Mouse (Mus musculus) liver, embryonic 12.5 days (tissue): Measurements from ENCODE around the gene Scamp2. TPM values are rescaled to one million over a fixed set of nuclear protein-coding genes. Genes with fewer than 3 reads are reported as not detected.
A peak's percentile ranks its signal among the peaks of the same experiment; 100 is the strongest.

Experiments used
- ATAC-seq: fragments of 200-750 bp; cut with Nextera tagmentation; 2 replicates; pipeline ENCODE4 v1.8.0; 2017; ENCODE audit warnings: moderate number of reproducible peaks, mild to moderate bottlenecking, moderate library complexity
- H3K27ac ChIP-seq: fragments of 300-500 bp; sonication (generic); 2 replicates; pipeline ENCODE4 v1.5.1; 2016; ENCODE audit warnings: mild to moderate bottlenecking
- H3K27me3 ChIP-seq: fragments of 300-500 bp; sonication (generic); replicated peaks from 2 replicates; pipeline ENCODE4 v1.6.1; 2016; ENCODE audit warnings: mild to moderate bottlenecking, moderate library complexity
- H3K36me3 ChIP-seq: fragments of 300-500 bp; sonication (generic); 2 replicates; pipeline ENCODE4 v1.6.1; 2016; ENCODE audit warnings: mild to moderate bottlenecking, moderate library complexity
- H3K4me1 ChIP-seq: fragments of 300-500 bp; sonication (generic); 2 replicates; pipeline ENCODE4 v1.6.1; 2016
- H3K4me2 ChIP-seq: fragments of 300-500 bp; sonication (generic); 2 replicates; pipeline ENCODE4 v1.6.1; 2016; ENCODE audit warnings: mild to moderate bottlenecking, moderate library complexity
- H3K4me3 ChIP-seq: fragments of 300-500 bp; sonication (generic); 2 replicates; pipeline ENCODE4 v1.5.1; 2016; ENCODE audit warnings: mild to moderate bottlenecking, moderate library complexity
- H3K9ac ChIP-seq: fragments of 300-500 bp; sonication (generic); 2 replicates; pipeline ENCODE4 v1.6.1; 2016; ENCODE audit warnings: mild to moderate bottlenecking, moderate library complexity
- H3K9me3 ChIP-seq: fragments of 300-500 bp; sonication (generic); replicated peaks from 2 replicates; pipeline ENCODE4 v1.6.1; 2016; ENCODE audit warnings: mild to moderate bottlenecking, moderate library complexity
- WGBS: fragments of 180-500 bp; shearing (Covaris S2); methylation state at CpG from one replicate; pipeline ENCODE4 v1.1.7; 2016; ENCODE audit not compliant: insufficient replicate concordance; 5-methylcytosine and 5-hydroxymethylcytosine counted together
- polyA plus RNA-seq: library from polyadenylated mRNA; unstranded; fragments of >200 nt; fragmentation: Nextera tagmentation; extraction: Ambion mirVana; gene quantifications from 2 replicates; pipeline ENCODE4 v1.2.1, GENCODE M21; 2016

The Scamp2 gene
- polyA plus RNA-seq, 1 experiment from 2014 or later, result 33.2 TPM

DNA sequence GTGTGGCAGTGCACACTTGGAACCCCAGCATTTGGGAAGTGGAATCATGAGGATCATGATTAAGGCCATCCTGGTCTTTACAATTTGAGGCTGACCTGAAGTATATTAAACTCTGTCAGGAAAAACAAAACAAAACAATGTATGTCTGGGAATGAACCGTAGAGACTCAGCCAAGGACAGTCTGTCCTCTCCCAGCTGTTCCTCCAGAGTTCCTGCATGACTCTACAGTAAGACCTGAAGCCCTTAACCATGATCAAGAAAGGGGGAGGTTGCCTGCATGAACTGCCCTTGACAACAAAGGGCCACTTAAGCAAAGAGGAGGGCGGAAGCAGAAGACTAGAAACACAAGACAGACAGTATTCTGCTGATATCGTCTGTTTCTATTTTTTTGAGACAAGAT lies 14.8 kb downstream of the Scamp2 start:
- peaks cover 32% of the 10 kb centered on the region for H3K4me1 ChIP-seq
- peaks cover 45% of the 10 kb centered on the region for H3K36me3 ChIP-seq
- no peaks in the 10 kb centered on the region for H3K27me3 ChIP-seq
- ATAC-seq, result no peak
- H3K27ac ChIP-seq, result no peak overlapping the region
- H3K4me3 ChIP-seq, result no peak overlapping the region
- no peak overlapping the region for H3K4me2 ChIP-seq
- WGBS, result 77% methylated on average over 3 of the region's 3 CpGs
- H3K9ac ChIP-seq, result no peak overlapping the region
- no peaks in the 10 kb centered on the region for H3K9me3 ChIP-seq

DNA sequence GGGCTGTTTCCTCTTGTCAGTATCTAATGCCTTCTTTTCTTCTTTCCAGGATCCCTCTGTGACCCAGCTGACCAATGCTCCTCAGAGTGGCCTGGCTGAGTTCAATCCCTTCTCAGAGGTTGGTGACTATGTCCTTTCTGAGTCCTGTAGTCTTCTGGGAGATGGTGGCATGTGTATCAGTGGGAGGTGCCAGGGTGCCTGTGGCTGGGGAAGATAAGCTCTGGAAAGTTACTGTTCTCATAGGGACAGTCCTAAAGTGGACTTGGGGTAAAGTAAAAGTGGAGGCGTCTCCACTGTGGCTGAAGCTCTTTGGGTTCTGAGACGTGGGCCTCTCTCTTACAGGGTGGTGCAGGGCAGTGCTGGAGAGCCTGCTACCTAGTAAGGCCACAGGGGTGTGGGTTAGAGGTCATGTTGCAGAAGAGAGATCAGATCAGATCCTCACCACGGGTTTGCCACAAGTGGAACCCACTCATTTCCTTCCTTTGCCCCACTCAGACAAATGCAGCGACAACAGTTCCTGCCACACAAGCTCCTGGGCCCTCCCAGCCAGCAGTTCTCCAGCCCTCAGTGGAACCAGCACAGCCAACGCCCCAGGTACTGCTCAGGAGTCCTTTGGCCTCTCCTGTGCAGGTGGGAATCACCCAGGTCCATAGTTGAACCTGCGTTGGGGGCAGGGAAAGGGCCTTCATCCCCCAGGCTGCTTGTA lies 16.6 kb downstream of the Scamp2 start:
- peak; percentile 91 for ATAC-seq

DNA sequence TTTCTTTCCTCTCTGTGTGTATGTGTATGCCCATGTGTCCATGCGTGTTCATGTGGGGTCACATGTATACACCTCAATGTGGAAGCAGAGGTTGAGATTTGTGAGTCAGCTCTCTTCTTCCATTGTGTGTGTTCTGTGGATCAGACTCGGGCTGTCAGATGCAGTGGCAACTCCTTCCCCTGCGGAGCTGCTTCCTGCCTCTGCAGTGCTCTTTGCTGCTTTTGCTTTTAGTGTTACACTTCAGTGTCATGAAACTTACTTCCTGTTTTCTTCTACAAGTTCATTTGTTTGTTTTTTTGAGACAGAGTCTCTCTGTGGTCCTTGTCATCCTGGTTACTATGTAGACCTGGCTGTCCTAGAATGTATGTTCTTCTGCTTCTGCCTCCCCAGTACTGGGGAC lies 24.2 kb downstream of the Scamp2 start:
- no peak for ATAC-seq
- H3K36me3 ChIP-seq, result peaks cover 76% of the 10 kb centered on the region
- 67% methylated on average over 3 of the region's 3 CpGs for WGBS

More for the DNA sequence above, 16.6 kb downstream of the Scamp2 start:
- Histone ChIP-seq H3K27me3 (no peaks in the 10 kb centered on the region), H3K4me1 (peaks cover 32% of the 10 kb centered on the region), H3K4me2 (peak overlapping the region; percentile 44), H3K4me3 (no peak overlapping the region), H3K9ac (peak overlapping the region; percentile 37; the same call in 1 of the 2 replicates), H3K36me3 (peaks cover 52% of the 10 kb centered on the region), H3K9me3 (no peaks in the 10 kb centered on the region), H3K27ac (peak overlapping the region; percentile 75)
- 30% methylated on average over 6 of the region's 6 CpGs for WGBS

DNA sequence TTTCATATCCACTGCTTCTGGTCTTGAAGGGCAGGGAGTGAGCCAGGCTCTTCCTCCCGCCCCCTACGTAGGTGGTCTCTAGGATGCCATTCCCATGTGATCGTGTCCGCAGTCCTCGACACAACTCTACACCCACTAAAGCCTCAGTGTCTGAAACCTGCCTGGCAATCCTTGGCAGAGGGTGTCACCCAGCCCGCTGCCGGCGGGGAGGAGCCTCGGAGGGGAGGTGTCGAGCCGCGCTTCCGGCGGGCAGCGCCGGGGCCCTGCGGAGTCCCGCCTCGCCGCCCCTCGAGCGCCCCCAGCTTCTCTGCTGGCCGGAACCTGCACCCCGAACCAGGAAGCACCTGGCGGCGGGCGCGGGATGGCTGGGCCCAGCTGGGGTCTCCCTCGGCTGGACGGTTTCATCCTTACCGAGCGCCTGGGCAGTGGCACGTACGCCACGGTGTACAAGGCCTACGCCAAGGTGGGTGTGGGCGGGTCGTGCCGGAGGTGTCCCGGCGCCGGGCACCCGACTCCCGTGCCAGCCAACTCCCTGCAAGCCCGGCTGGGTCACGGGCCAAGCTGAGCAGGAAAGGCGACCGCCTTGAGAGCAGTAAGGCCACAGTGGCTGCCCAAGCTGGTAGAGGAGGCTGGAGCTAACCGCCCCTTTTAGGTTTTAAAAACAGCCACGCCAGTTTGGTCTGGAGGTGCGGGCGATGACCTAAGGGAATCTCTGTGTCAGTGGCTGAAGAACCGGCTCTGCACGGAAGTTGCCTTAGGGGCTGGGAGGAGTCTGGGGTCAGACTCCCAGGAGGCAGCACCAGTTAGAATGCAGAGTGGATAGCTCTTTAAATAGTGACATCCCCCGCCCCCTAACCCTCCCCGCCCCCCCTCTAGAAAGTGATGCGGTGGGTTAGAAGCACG lies 28.7 kb downstream of the Scamp2 start, which contains the start of gene Ulk3:
Gene Ulk3, plus strand, starts transcription at position 229 of the 903 bp plus-strand sequence.
- Histone ChIP-seq H3K4me3 (peak within 1 kb of the TSS; percentile 70), H3K27me3 (no peaks in the 10 kb centered on the region), H3K4me1 (peaks cover 36% of the 10 kb centered on the region), H3K27ac (peak within 1 kb of the TSS; percentile 71), H3K4me2 (peak within 1 kb of the TSS; percentile 94), H3K36me3 (peaks cover 56% of the 10 kb centered on the region), H3K9me3 (no peaks in the 10 kb centered on the region), H3K9ac (peak within 1 kb of the TSS; percentile 76)
- ATAC-seq, result peak; percentile 80
- WGBS, result 1% methylated on average over 58 of the region's 58 CpGs

More for the DNA sequence above, 24.2 kb downstream of the Scamp2 start:
- Histone ChIP-seq H3K4me3 (no peak overlapping the region), H3K9ac (no peak overlapping the region), H3K4me2 (no peak overlapping the region), H3K27ac (no peak overlapping the region), H3K4me1 (peaks cover 19% of the 10 kb centered on the region), H3K27me3 (no peaks in the 10 kb centered on the region), H3K9me3 (no peaks in the 10 kb centered on the region)

DNA sequence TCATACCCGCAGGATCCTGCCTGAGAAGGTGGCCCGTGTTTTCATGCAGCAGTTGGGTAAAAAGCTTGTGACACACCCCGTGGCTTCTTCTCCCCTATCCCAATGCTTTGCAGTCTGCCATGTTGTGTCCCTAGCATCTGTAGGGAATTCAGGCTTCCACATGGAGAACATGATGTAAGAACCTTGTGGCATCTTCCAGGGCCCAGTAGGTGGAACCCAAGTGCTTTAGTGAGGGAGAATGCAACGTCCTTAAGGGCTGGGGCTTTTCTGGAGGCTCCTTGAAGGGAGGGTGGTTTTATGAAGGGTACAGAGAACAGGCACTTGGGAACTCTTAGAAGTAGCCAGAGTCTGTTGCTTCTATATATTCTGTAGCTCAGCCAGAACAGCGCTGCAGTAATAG lies 30.0 kb downstream of the Scamp2 start:
- Histone ChIP-seq H3K36me3 (peaks cover 57% of the 10 kb centered on the region), H3K4me3 (no peak overlapping the region), H3K27me3 (no peaks in the 10 kb centered on the region), H3K4me1 (peaks cover 36% of the 10 kb centered on the region), H3K9me3 (no peaks in the 10 kb centered on the region), H3K4me2 (peak overlapping the region; percentile 94; the same call in 1 of the 2 replicates), H3K27ac (no peak overlapping the region), H3K9ac (no peak overlapping the region)
- ATAC-seq, result no peak
- 40% methylated on average over 5 of the region's 5 CpGs for WGBS

DNA sequence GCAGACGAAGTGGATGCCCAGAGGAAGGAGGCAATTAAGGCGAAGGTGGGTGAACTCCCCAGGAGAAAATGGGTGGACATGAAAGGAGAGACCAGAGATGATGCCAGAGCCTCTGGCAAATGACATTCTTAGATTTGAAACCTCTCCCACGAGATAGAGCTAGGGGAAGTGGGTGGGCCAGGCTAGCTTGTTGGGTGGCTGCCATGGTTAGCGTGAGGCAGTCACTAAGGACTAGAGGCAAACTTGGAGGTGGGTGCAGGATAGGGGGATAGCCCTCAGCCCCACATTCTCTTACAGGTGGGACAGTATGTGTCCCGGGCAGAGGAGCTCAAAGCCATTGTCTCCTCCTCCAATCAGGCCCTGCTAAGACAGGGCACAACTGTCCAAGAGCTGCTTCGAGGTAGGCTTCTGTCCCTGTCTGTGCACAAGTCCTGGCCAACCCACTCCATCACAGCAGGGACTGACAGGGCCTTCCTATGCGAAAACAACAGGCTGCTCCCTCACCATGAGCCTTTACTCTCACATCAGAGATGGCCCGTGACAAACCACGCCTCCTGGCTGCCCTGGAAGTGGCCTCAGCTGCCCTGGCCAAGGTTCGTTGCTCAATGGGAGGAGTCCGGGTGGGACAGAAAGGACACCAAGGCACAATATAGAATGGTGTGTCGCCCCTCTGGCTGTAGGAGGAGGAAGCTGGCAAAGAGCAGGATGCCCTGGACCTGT lies 32.9 kb downstream of the Scamp2 start:
- H3K9me3 ChIP-seq, result no peaks in the 10 kb centered on the region
- H3K4me1 ChIP-seq, result peaks cover 31% of the 10 kb centered on the region
- H3K4me2 ChIP-seq, result no peak overlapping the region
- H3K9ac ChIP-seq, result no peak overlapping the region
- no peak for ATAC-seq
- no peaks in the 10 kb centered on the region for H3K27me3 ChIP-seq
- WGBS, result 70% methylated on average over 12 of the region's 12 CpGs
- H3K4me3 ChIP-seq, result no peak overlapping the region
- H3K36me3 ChIP-seq, result peaks cover 34% of the 10 kb centered on the region
- H3K27ac ChIP-seq, result no peak overlapping the region

DNA sequence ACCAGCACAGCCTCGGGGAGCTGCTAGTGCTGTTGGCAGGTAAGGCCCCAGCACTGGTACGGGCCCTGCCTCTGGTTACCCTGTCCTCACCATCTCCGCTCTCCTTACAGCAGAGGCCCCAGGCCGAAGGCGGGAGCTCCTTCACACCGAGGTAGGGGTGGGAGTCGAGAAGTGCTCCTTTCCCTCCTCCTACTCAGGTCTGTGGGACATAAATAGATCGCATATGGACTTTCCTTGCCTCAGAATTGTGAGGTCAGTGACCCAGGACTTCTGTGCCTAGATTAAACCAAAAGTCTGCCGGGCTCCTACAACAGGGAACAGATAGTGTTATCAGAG lies 33.4 kb downstream of the Scamp2 start:
- 66% methylated on average over 9 of the region's 9 CpGs for WGBS
- no peak overlapping the region for H3K27ac ChIP-seq

DNA sequence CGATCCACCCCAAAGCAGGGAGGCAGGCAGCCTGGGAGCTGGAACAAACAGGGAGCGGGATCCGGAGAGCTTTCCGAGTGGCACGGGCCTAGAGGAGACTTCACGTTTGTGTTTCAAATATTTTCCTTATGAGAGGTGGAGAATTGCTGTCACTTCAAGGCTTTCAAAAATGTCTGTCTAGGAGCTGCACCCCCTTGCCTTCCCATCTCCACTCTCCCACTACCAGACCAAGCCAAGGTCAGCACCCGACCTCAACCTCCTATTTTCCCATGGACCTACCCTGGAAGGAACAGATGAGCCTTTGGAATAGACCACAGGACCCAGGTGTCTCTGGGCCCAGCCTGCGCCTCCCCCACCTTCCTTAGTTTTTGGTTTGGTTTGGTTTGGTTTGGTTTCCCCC lies 36.5 kb downstream of the Scamp2 start:
- ATAC-seq, result no peak
- Histone ChIP-seq H3K9ac (no peak overlapping the region), H3K9me3 (no peaks in the 10 kb centered on the region), H3K27ac (no peak overlapping the region), H3K4me3 (no peak overlapping the region), H3K36me3 (peaks cover 32% of the 10 kb centered on the region), H3K4me2 (no peak overlapping the region), H3K27me3 (peaks cover 19% of the 10 kb centered on the region; the same call in 1 of the 2 replicates), H3K4me1 (peaks cover 37% of the 10 kb centered on the region)
- WGBS, result 78% methylated on average over 8 of the region's 8 CpGs

More for the DNA sequence above, 33.4 kb downstream of the Scamp2 start:
- no peak overlapping the region for H3K9ac ChIP-seq
- ATAC-seq, result no peak
- peaks cover 34% of the 10 kb centered on the region for H3K36me3 ChIP-seq
- H3K27me3 ChIP-seq, result peaks cover 5% of the 10 kb centered on the region; the same call in 1 of the 2 replicates
- no peak overlapping the region for H3K4me3 ChIP-seq
- no peaks in the 10 kb centered on the region for H3K9me3 ChIP-seq
- peaks cover 26% of the 10 kb centered on the region for H3K4me1 ChIP-seq
- no peak overlapping the region for H3K4me2 ChIP-seq

DNA sequence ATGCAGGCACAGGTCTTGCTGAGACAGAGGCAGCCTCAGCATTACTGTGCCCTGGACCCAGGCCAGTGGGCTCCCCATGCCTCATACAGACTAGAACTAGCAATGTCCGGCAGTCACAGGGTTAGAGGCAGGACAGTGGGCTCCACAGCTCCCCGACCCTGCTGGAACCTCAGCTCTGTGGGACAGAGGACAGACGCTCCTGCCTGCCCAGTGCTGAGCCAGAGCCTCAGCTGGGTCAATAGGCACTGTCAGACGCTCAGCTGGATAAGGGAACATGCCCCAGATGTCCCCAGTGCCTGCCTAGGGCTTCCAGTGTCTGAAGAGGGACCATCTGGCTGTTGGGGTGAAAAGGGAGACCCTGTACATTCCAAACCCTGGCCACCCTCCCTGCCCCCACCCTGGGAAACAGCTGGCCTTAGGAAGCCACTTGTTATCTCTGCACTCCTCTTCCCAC lies 37.2 kb downstream of the Scamp2 start:
- Histone ChIP-seq H3K36me3 (peaks cover 25% of the 10 kb centered on the region), H3K27me3 (peaks cover 26% of the 10 kb centered on the region; the same call in 1 of the 2 replicates), H3K27ac (no peak overlapping the region), H3K4me1 (peaks cover 37% of the 10 kb centered on the region), H3K4me3 (no peak overlapping the region), H3K9ac (no peak overlapping the region), H3K9me3 (no peaks in the 10 kb centered on the region), H3K4me2 (no peak overlapping the region)
- WGBS, result 29% methylated on average over 4 of the region's 4 CpGs
- no peak for ATAC-seq

DNA sequence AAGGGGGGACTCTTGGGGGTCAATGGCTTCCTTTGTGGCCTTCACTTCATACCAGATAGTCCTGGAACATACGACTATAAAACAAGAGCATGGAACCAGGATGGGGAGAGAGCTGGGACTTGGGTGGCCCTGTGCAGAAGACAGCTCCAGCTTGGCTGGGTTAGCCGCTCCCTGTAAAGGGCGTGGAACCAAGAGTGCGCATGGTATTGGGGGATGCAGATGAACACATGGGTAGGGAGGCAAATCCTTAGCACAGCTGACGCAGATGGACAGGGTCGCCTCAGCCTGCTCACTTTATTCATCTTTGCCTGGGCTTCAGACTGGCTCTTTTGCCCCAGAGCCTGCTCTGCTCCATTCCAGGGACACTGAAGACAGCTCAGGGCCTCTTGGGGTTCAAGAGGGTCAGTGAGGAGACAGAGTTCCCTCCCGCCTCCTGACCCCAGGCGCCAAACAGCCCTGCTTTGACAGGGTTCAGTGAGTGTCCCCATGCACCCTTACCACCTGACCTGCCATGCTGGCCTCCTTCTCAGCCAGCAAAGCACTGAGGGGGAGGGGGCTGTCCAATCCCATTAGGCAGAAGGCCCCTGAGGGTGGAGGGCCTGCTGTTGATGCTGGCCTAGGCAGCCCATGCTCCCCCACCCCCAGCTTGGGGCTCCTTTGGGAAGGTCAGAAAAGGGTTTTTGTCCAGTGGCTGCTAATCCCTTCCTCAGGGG lies 38.3 kb downstream of the Scamp2 start:
- H3K9me3 ChIP-seq, result no peaks in the 10 kb centered on the region
- H3K36me3 ChIP-seq, result peaks cover 14% of the 10 kb centered on the region
- H3K27me3 ChIP-seq, result peaks cover 36% of the 10 kb centered on the region
- WGBS, result 63% methylated on average over 8 of the region's 8 CpGs
- ATAC-seq, result no peak
- H3K4me2 ChIP-seq, result no peak overlapping the region
- no peak overlapping the region for H3K9ac ChIP-seq
- H3K4me3 ChIP-seq, result no peak overlapping the region
- H3K27ac ChIP-seq, result no peak overlapping the region
- H3K4me1 ChIP-seq, result peaks cover 32% of the 10 kb centered on the region
